Mouse (Mus musculus) kidney, adult 18-20 months (tissue): ENCODE measurements around the gene Galnt17.

Experiments
- DNase-seq: peaks from one replicate; pipeline ENCODE4 v3.0.0; 2021

Gene Galnt17

GRCm38 (mm10) chr5:131239813-131240212, 68.5 kb downstream of the Galnt17 start:
- DNase-seq = no peak

GRCm38 (mm10) chr5:131236906-131237305, 71.4 kb downstream of the Galnt17 start:
- DNase-seq = no peak

GRCm38 (mm10) chr5:131233828-131234227, 74.5 kb downstream of the Galnt17 start:
- no peak for DNase-seq

- DNase-seq = no peak
Measured at GRCm38 (mm10) chr5:131231060-131231459, 77.2 kb downstream of the Galnt17 start.

GRCm38 (mm10) chr5:131229744-131230143, 78.6 kb downstream of the Galnt17 start:
- no peak for DNase-seq

GRCm38 (mm10) chr5:131223416-131223815, 84.9 kb downstream of the Galnt17 start:
- DNase-seq = no peak

- DNase-seq = no peak
Measured at GRCm38 (mm10) chr5:131222498-131223244, 85.6 kb downstream of the Galnt17 start.

- DNase-seq = no peak
Measured at GRCm38 (mm10) chr5:131218221-131218620, 90.1 kb downstream of the Galnt17 start.

GRCm38 (mm10) chr5:131211618-131212017, 96.7 kb downstream of the Galnt17 start:
- no peak for DNase-seq

- DNase-seq = no peak
Measured at GRCm38 (mm10) chr5:131201146-131201545, 107.2 kb downstream of the Galnt17 start.

GRCm38 (mm10) chr5:131192311-131192710, 116.0 kb downstream of the Galnt17 start:
- no peak for DNase-seq

- no peak for DNase-seq
Measured at GRCm38 (mm10) chr5:131184566-131184965, 123.7 kb downstream of the Galnt17 start.

- DNase-seq = no peak
Measured at GRCm38 (mm10) chr5:131181231-131181630, 127.1 kb downstream of the Galnt17 start.

- DNase-seq = no peak
Measured at GRCm38 (mm10) chr5:131180756-131181155, 127.5 kb downstream of the Galnt17 start.

GRCm38 (mm10) chr5:131177851-131178250, 130.4 kb downstream of the Galnt17 start:
- DNase-seq = no peak

GRCm38 (mm10) chr5:131177168-131177567, 131.1 kb downstream of the Galnt17 start:
- no peak for DNase-seq

GRCm38 (mm10) chr5:131169186-131169585, 139.1 kb downstream of the Galnt17 start:
- DNase-seq = no peak

- no peak for DNase-seq
Measured at GRCm38 (mm10) chr5:131167366-131167765, 140.9 kb downstream of the Galnt17 start.

GRCm38 (mm10) chr5:131165681-131166080, 142.6 kb downstream of the Galnt17 start:
- no peak for DNase-seq

- no peak for DNase-seq
Measured at GRCm38 (mm10) chr5:131157866-131158265, 150.4 kb downstream of the Galnt17 start.

GRCm38 (mm10) chr5:131156323-131156722, 152.0 kb downstream of the Galnt17 start:
- DNase-seq = no peak

GRCm38 (mm10) chr5:131142606-131143005, 165.7 kb downstream of the Galnt17 start:
- no peak for DNase-seq

- DNase-seq = no peak
Measured at GRCm38 (mm10) chr5:131134809-131135208, 173.5 kb downstream of the Galnt17 start.

GRCm38 (mm10) chr5:131120296-131120840, 187.9 kb downstream of the Galnt17 start:
- DNase-seq = no peak

- DNase-seq = no peak
Measured at GRCm38 (mm10) chr5:131119896-131120295, 188.4 kb downstream of the Galnt17 start.
